Mouse (Mus musculus): ENCODE data around the gene Gm12789. TPM values are rescaled to one million over a fixed set of nuclear protein-coding genes. Genes with fewer than 3 reads are reported as not detected.

Gm12789 gene
- polyA plus RNA-seq (2012; rRNA removed): not detected in 2 replicates

GRCm38 (mm10) chr4:101986326-101986725 lies at the start of gene Gm12789:
Gm12789 (plus strand) TSS chr4:101986626.

DNA sequence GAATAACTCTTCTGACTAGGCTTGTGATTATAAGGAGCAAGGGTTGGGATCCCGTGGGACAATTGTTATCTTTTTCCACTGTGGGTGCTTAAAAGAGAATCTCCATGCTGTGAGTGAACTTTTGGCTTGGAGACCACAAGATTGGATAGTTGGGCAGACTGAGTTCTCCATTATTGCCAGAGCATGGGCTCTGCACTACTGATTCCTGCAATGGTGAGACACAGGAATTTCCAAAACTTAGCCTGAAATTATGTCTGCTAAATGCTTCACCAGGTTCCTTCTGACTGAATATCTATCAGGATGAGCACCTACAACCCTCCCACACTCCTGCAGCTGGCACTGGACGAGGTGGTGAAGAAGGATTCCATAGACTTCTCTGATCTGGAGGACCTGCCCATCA lies 46.3 kb upstream of the Gm12789 start, which contains the start of gene Gm12794:
Gene Gm12794, plus strand, starts transcription at position 301 of the 400 bp plus-strand sequence.

GRCm38 (mm10) chr4:101980949-101981348 lies 5.5 kb upstream of the Gm12789 start, which contains the start of gene Gm12790:
Gm12790 (minus strand) TSS chr4:101981049.

Other genes with a start within 250 kb of the Gm12789 start
- gene B020004J07Rik, start 142.6 kb upstream of the Gm12789 start, polyA plus RNA-seq (2012; rRNA removed): not detected in 2 replicates
- gene C130073F10Rik, start 92.8 kb upstream of the Gm12789 start, polyA plus RNA-seq (2012; rRNA removed): not detected in 2 replicates
- not detected in 2 replicates for gene Gm12800, start 77.5 kb upstream of the Gm12789 start, polyA plus RNA-seq (2012; rRNA removed)
- not detected in 2 replicates for gene Gm12794, start 46.2 kb upstream of the Gm12789 start, polyA plus RNA-seq (2012; rRNA removed)
- gene Gm12790, start 5.6 kb upstream of the Gm12789 start, polyA plus RNA-seq (2012; rRNA removed): not detected in 2 replicates
- 46.3 and 46.5 TPM in 2 replicates for gene Pde4b, start 100.9 kb downstream of the Gm12789 start, polyA plus RNA-seq (2012; rRNA removed)

Data from central nervous system, embryonic 18 days (tissue).